Mouse (Mus musculus) testis, adult 10 weeks (tissue): Measurements from ENCODE around the gene Olfr180. TPM values are rescaled to one million over a fixed set of nuclear protein-coding genes. Genes with fewer than 3 reads are reported as not detected.

ENCODE experiments used
- polyA plus RNA-seq: library from polyadenylated mRNA; stranded (reverse); fragments of 350-450 nt; fragmentation: Illumina TruSeq; extraction: RNeasy Lipid Tissue Mini Kit (QIAGEN cat#74804); gene quantifications from one replicate; pipeline ENCODE4 v1.2.3, GENCODE M21; 2014; ENCODE audit warnings: low read depth, low replicate concordance

Olfr180 gene
- polyA plus RNA-seq = 0.92 TPM

DNA sequence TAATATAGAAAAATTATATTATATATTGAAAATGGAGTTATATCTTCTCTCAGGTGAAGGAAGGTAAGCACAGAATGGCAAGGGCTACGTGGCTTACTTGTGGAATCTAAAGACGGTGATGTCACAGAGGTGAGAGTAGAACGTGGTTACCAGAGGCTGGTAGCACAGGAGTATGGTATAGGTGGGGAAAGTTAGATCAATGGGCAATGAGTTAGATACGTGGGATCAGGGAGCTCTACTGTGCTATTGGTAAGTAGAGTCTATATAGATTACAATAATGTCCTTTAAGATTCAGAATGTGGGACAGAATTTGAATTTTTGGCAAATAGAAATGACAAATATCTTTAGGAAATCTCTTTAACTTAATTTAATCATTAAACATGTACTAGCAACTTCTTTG, at the start of gene Olfr180:
TSS of gene Olfr180 (minus strand) at position 101 of the 400 bp plus-strand sequence.

DNA sequence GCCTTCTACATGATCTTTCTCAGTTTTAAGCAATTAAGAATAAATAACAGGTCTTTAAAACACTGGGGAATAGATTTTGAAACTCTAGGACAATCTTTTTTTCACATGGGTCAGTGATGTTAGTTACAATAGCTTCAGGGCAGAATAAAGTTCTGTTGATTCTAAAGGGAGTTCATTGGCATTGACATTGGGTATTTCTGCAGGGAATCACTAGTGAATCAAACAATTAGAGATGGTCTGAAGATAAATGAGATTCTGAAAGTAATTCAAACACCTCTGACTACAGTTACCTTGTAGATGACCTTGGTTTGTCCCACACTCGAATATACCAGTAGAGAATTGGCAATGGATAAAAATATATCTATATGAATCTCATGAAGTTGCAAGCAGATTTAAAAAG, 537 bp downstream of the Olfr180 start, which contains the start of gene Olfr181:
TSS of gene Olfr181 (minus strand) at position 101 of the 400 bp plus-strand sequence.

DNA sequence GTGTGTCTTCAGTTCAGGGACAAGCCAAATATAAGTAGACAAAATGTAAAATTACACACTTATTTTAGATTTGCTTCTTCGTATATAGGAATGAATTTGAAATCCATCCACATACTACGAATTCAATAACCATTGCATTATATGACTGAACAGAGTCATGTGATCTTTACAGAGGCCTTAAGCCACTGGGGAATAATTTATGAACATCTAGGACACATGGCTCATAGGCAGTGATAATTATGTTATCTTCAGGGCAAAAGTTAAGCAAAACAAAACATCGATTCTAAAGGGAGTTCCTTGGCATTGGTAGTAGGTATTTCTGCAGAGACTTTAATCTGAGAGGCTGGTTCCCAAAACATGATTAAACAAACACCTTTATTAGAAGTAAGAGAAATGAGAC, 37.2 kb downstream of the Olfr180 start, which contains the start of gene Olfr178:
TSS of gene Olfr178 (minus strand) at position 101 of the 400 bp plus-strand sequence.

DNA sequence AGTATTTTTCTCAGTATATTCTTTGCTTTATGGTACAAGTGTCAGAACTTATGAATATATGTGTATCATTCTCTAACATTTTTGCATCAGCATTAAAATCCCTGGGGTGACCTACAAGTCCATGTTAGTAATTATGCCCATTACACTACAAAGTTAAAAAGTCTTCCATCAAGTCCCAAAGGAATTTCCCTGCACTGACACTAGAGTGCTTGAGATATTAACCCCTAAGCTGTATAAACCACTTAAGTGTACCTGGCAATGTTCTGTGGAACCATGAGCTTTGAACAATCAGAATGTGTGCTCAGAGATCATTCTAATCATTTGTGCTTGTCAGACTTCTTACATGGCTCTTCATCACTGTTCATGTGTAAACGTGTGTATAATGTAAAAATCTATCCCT, 54.5 kb downstream of the Olfr180 start, which contains the start of gene Olfr177:
TSS of gene Olfr177 (minus strand) at position 101 of the 400 bp plus-strand sequence.

Other genes with a start within 250 kb of the Olfr180 start
- 1.5 TPM for gene Gpr15, start 210.3 kb downstream of the Olfr180 start, polyA plus RNA-seq
- 57.0 TPM for gene Cldnd1, start 201.5 kb downstream of the Olfr180 start, polyA plus RNA-seq
- gene Olfr172, start 166.2 kb downstream of the Olfr180 start, polyA plus RNA-seq = not detected
- gene Olfr173, start 129.1 kb downstream of the Olfr180 start, polyA plus RNA-seq = not detected
- gene Olfr175-ps1, start 102.6 kb downstream of the Olfr180 start, polyA plus RNA-seq = not detected
- gene Olfr177, start 54.6 kb downstream of the Olfr180 start, polyA plus RNA-seq = not detected
- not detected for gene Olfr178, start 37.3 kb downstream of the Olfr180 start, polyA plus RNA-seq
- 1.5 TPM for gene Olfr181, start 637 bp downstream of the Olfr180 start, polyA plus RNA-seq
- 1.1 TPM for gene Olfr183, start 66.0 kb upstream of the Olfr180 start, polyA plus RNA-seq
- not detected for gene Olfr186, start 100.9 kb upstream of the Olfr180 start, polyA plus RNA-seq
- not detected for gene Olfr187, start 110.4 kb upstream of the Olfr180 start, polyA plus RNA-seq
- gene Olfr190, start 148.6 kb upstream of the Olfr180 start, polyA plus RNA-seq = not detected
- not detected for gene Olfr191, start 160.4 kb upstream of the Olfr180 start, polyA plus RNA-seq
- gene Olfr193, start 182.5 kb upstream of the Olfr180 start, polyA plus RNA-seq = not detected
- gene Olfr194, start 191.7 kb upstream of the Olfr180 start, polyA plus RNA-seq = 0.11 TPM
- not detected for gene Olfr195, start 217.7 kb upstream of the Olfr180 start, polyA plus RNA-seq
- 0.11 TPM for gene Olfr196, start 241.1 kb upstream of the Olfr180 start, polyA plus RNA-seq